Mouse (Mus musculus) liver, adult 2 months (tissue): ENCODE results near the gene Prune1. TPM values are rescaled to one million over a fixed set of nuclear protein-coding genes. Genes with fewer than 3 reads are reported as not detected.

Source experiments
- DNase-seq: peaks from one replicate; pipeline ENCODE4 v3.0.0-alpha.2; 2011; ENCODE audit warnings: low read depth, low spot score; ENCODE audit errors: extremely low read depth
- H3K27ac ChIP-seq: fragments of 200-500 bp; replicated peaks from 2 replicates; pipeline ENCODE4 v1.5.1; 2012; ENCODE audit warnings: low read depth, mild to moderate bottlenecking, control low read depth, inconsistent platforms, low read length; ENCODE audit not compliant: insufficient read depth
- H3K27me3 ChIP-seq: fragments of 200-500 bp; 2 replicates; pipeline ENCODE4 v1.6.1; 2012; ENCODE audit warnings: mild to moderate bottlenecking, moderate library complexity, low read length, inconsistent platforms; ENCODE audit not compliant: control insufficient read depth, insufficient read depth
- H3K36me3 ChIP-seq: fragments of 200-500 bp; 2 replicates; pipeline ENCODE4 v1.6.1; 2012; ENCODE audit warnings: low read length, inconsistent platforms; ENCODE audit not compliant: control insufficient read depth, insufficient read depth
- H3K4me1 ChIP-seq: fragments of 200-500 bp; 2 replicates; pipeline ENCODE4 v1.6.1; 2011; ENCODE audit warnings: low read length; ENCODE audit not compliant: control insufficient read depth, insufficient read depth
- H3K4me3 ChIP-seq: fragments of 200-500 bp; 2 replicates; pipeline ENCODE4 v1.5.1; 2011; ENCODE audit warnings: low read depth, mild to moderate bottlenecking, control low read depth, low read length, moderate library complexity; ENCODE audit not compliant: insufficient read depth
- H3K79me2 ChIP-seq: fragments of 200-500 bp; 2 replicates; pipeline ENCODE4 v1.6.1; 2012; ENCODE audit warnings: inconsistent platforms, mild to moderate bottlenecking, low read length, moderate library complexity; ENCODE audit not compliant: control insufficient read depth, insufficient read depth
- H3K9ac ChIP-seq: fragments of 200-500 bp; 2 replicates; pipeline ENCODE4 v1.6.1; 2012; ENCODE audit warnings: low read depth, mild to moderate bottlenecking, control low read depth, inconsistent platforms, low read length
- CTCF ChIP-seq: fragments of 200-500 bp; IDR thresholded peaks from 2 replicates; pipeline ENCODE4 v1.5.1; 2011; ENCODE audit warnings: low read depth, low read length, control low read depth
- POLR2A ChIP-seq: fragments of 200-500 bp; IDR thresholded peaks from 2 replicates; pipeline ENCODE4 v1.6.1; 2011; ENCODE audit warnings: low read length, control low read depth; ENCODE audit not compliant: insufficient read depth; ENCODE audit errors: extremely low read depth
- WGBS: fragments of 180-500 bp; shearing (Covaris S2); methylation state at CpG from one replicate; pipeline ENCODE4 v1.1.7; 2018; 5-methylcytosine and 5-hydroxymethylcytosine counted together
- polyA plus RNA-seq: library from polyadenylated mRNA; depleted of rRNA; stranded (reverse); fragments of >200 nt; gene quantifications from 2 replicates; pipeline ENCODE4 v1.2.3, GENCODE M21; 2012
- total RNA-seq: library from RNA; depleted of rRNA; stranded (reverse); fragments of >200 nt; gene quantifications from 2 replicates; pipeline ENCODE4 v1.2.3, GENCODE M21; 2014

The Prune1 gene
- total and polyA plus RNA-seq, 2 experiments: 7.6 to 11.3 TPM

- DNase-seq: peak; percentile 98
- Histone ChIP-seq H3K4me3 (no peak overlapping the region), H3K9ac (no peak overlapping the region), H3K79me2 (no peaks in the 10 kb centered on the region), H3K27me3 (no peaks in the 10 kb centered on the region), H3K36me3 (peaks cover 19% of the 10 kb centered on the region), H3K4me1 (peaks cover 33% of the 10 kb centered on the region), H3K27ac (peak overlapping the region; percentile 87)
- no peak for TF ChIP-seq POLR2A
- TF ChIP-seq CTCF: no peak
- WGBS: 24% methylated on average over 7 of the region's 7 CpGs
Observed at GRCm38 (mm10) chr3:95298018-95298417, 16.1 kb upstream of the Prune1 start.

- H3K4me3 ChIP-seq: no peak overlapping the region
- peaks cover 33% of the 10 kb centered on the region for H3K36me3 ChIP-seq
- peak; percentile 68 for DNase-seq
- H3K27me3 ChIP-seq: no peaks in the 10 kb centered on the region
- no peak for TF ChIP-seq POLR2A
- TF ChIP-seq CTCF: peak; percentile 72
- no peaks in the 10 kb centered on the region for H3K79me2 ChIP-seq
- H3K4me1 ChIP-seq: peaks cover 45% of the 10 kb centered on the region
- H3K27ac ChIP-seq: peak overlapping the region; percentile 77
- no peak overlapping the region for H3K9ac ChIP-seq
- WGBS: 4% methylated on average over 5 of the region's 5 CpGs
Observed at GRCm38 (mm10) chr3:95296103-95296469, 14.2 kb upstream of the Prune1 start.

GRCm38 (mm10) chr3:95295321-95296102, 13.6 kb upstream of the Prune1 start:
- WGBS: 18% methylated on average over 11 of the region's 11 CpGs
- peak overlapping the region; percentile 77 for H3K27ac ChIP-seq
- H3K9ac ChIP-seq: peak overlapping the region; percentile 12; the same call in 1 of the 2 replicates
- peak; percentile 71 for TF ChIP-seq CTCF
- no peak for TF ChIP-seq POLR2A
- H3K4me1 ChIP-seq: peaks cover 48% of the 10 kb centered on the region
- peaks cover 37% of the 10 kb centered on the region for H3K36me3 ChIP-seq
- H3K27me3 ChIP-seq: no peaks in the 10 kb centered on the region
- DNase-seq: peak; percentile 89
- no peaks in the 10 kb centered on the region for H3K79me2 ChIP-seq
- H3K4me3 ChIP-seq: no peak overlapping the region

GRCm38 (mm10) chr3:95294718-95295117, 12.8 kb upstream of the Prune1 start:
- peaks cover 44% of the 10 kb centered on the region for H3K36me3 ChIP-seq
- H3K4me3 ChIP-seq: no peak overlapping the region
- no peaks in the 10 kb centered on the region for H3K79me2 ChIP-seq
- TF ChIP-seq CTCF (no peak), POLR2A (no peak)
- DNase-seq: peak; percentile 55
- H3K27me3 ChIP-seq: no peaks in the 10 kb centered on the region
- peak overlapping the region; percentile 67 for H3K27ac ChIP-seq
- peaks cover 51% of the 10 kb centered on the region for H3K4me1 ChIP-seq
- 0 out of 2 replicates have a peak overlapping the region, but pooled peaks have one; percentile 0 for H3K9ac ChIP-seq
- WGBS: 46% methylated on average over 5 of the region's 5 CpGs

GRCm38 (mm10) chr3:95294316-95294715, 12.4 kb upstream of the Prune1 start:
- H3K27me3 ChIP-seq: no peaks in the 10 kb centered on the region
- H3K4me3 ChIP-seq: no peak overlapping the region
- WGBS: 63% methylated on average over 7 of the region's 7 CpGs
- H3K79me2 ChIP-seq: no peaks in the 10 kb centered on the region
- peaks cover 47% of the 10 kb centered on the region for H3K36me3 ChIP-seq
- peaks cover 51% of the 10 kb centered on the region for H3K4me1 ChIP-seq
- peak overlapping the region; percentile 67 for H3K27ac ChIP-seq
- TF ChIP-seq CTCF (no peak), POLR2A (no peak)
- no peak for DNase-seq
- H3K9ac ChIP-seq: 0 out of 2 replicates have a peak overlapping the region, but pooled peaks have one; percentile 0

- H3K27ac ChIP-seq: peak overlapping the region; percentile 67
- H3K4me1 ChIP-seq: peaks cover 51% of the 10 kb centered on the region
- WGBS: 6% methylated on average over 11 of the region's 11 CpGs
- H3K79me2 ChIP-seq: no peaks in the 10 kb centered on the region
- TF ChIP-seq CTCF (no peak), POLR2A (no peak)
- peak; percentile 90 for DNase-seq
- no peak overlapping the region for H3K4me3 ChIP-seq
- H3K36me3 ChIP-seq: peaks cover 50% of the 10 kb centered on the region
- H3K27me3 ChIP-seq: no peaks in the 10 kb centered on the region
- no peak overlapping the region for H3K9ac ChIP-seq
Observed at GRCm38 (mm10) chr3:95293537-95293936, 11.7 kb upstream of the Prune1 start.
